Mouse (Mus musculus) liver, adult 2 months (tissue): ENCODE data around the gene Gm45234. TPM values are rescaled to one million over a fixed set of nuclear protein-coding genes. Genes with fewer than 3 reads are reported as not detected.

Experiments
- DNase-seq: peaks from one replicate; pipeline ENCODE4 v3.0.0-alpha.2; 2011; ENCODE audit warnings: low read depth, low spot score; ENCODE audit errors: extremely low read depth
- H3K27ac ChIP-seq: fragments of 200-500 bp; replicated peaks from 2 replicates; pipeline ENCODE4 v1.5.1; 2012; ENCODE audit warnings: low read depth, mild to moderate bottlenecking, control low read depth, inconsistent platforms, low read length; ENCODE audit not compliant: insufficient read depth
- H3K27me3 ChIP-seq: fragments of 200-500 bp; 2 replicates; pipeline ENCODE4 v1.6.1; 2012; ENCODE audit warnings: mild to moderate bottlenecking, moderate library complexity, low read length, inconsistent platforms; ENCODE audit not compliant: control insufficient read depth, insufficient read depth
- H3K36me3 ChIP-seq: fragments of 200-500 bp; 2 replicates; pipeline ENCODE4 v1.6.1; 2012; ENCODE audit warnings: low read length, inconsistent platforms; ENCODE audit not compliant: control insufficient read depth, insufficient read depth
- H3K4me1 ChIP-seq: fragments of 200-500 bp; 2 replicates; pipeline ENCODE4 v1.6.1; 2011; ENCODE audit warnings: low read length; ENCODE audit not compliant: control insufficient read depth, insufficient read depth
- H3K4me3 ChIP-seq: fragments of 200-500 bp; 2 replicates; pipeline ENCODE4 v1.5.1; 2011; ENCODE audit warnings: low read depth, mild to moderate bottlenecking, control low read depth, low read length, moderate library complexity; ENCODE audit not compliant: insufficient read depth
- H3K79me2 ChIP-seq: fragments of 200-500 bp; 2 replicates; pipeline ENCODE4 v1.6.1; 2012; ENCODE audit warnings: inconsistent platforms, mild to moderate bottlenecking, low read length, moderate library complexity; ENCODE audit not compliant: control insufficient read depth, insufficient read depth
- H3K9ac ChIP-seq: fragments of 200-500 bp; 2 replicates; pipeline ENCODE4 v1.6.1; 2012; ENCODE audit warnings: low read depth, mild to moderate bottlenecking, control low read depth, inconsistent platforms, low read length
- CTCF ChIP-seq: fragments of 200-500 bp; IDR thresholded peaks from 2 replicates; pipeline ENCODE4 v1.5.1; 2011; ENCODE audit warnings: low read depth, low read length, control low read depth
- POLR2A ChIP-seq: fragments of 200-500 bp; IDR thresholded peaks from 2 replicates; pipeline ENCODE4 v1.6.1; 2011; ENCODE audit warnings: low read length, control low read depth; ENCODE audit not compliant: insufficient read depth; ENCODE audit errors: extremely low read depth
- WGBS: fragments of 180-500 bp; shearing (Covaris S2); methylation state at CpG from one replicate; pipeline ENCODE4 v1.1.7; 2018; 5-methylcytosine and 5-hydroxymethylcytosine counted together
- polyA plus RNA-seq: library from polyadenylated mRNA; depleted of rRNA; stranded (reverse); fragments of >200 nt; gene quantifications from 2 replicates; pipeline ENCODE4 v1.2.3, GENCODE M21; 2012
- total RNA-seq: library from RNA; depleted of rRNA; stranded (reverse); fragments of >200 nt; gene quantifications from 2 replicates; pipeline ENCODE4 v1.2.3, GENCODE M21; 2014

Gm45234 gene
- total and polyA plus RNA-seq, 2 experiments: not detected

- Histone ChIP-seq H3K4me3 (no peak overlapping the region), H3K4me1 (peaks cover 7% of the 10 kb centered on the region), H3K36me3 (no peaks in the 10 kb centered on the region; the same call in 1 of the 2 replicates), H3K27me3 (no peaks in the 10 kb centered on the region), H3K27ac (no peak overlapping the region), H3K9ac (no peak overlapping the region), H3K79me2 (no peaks in the 10 kb centered on the region; the same call in 1 of the 2 replicates)
- 95% methylated on average over 3 of the region's 3 CpGs for WGBS
- TF ChIP-seq POLR2A (no peak), CTCF (no peak)
- no peak for DNase-seq
Measured at GRCm38 (mm10) chr6:124734417-124734816, 21.4 kb downstream of the Gm45234 start.

- Histone ChIP-seq H3K4me3 (peak overlapping the region; percentile 62), H3K27me3 (no peaks in the 10 kb centered on the region), H3K27ac (peak overlapping the region; percentile 56), H3K9ac (peak overlapping the region; percentile 63), H3K4me1 (no peaks in the 10 kb centered on the region), H3K79me2 (no peaks in the 10 kb centered on the region; the same call in 1 of the 2 replicates), H3K36me3 (no peaks in the 10 kb centered on the region; the same call in 1 of the 2 replicates)
- 73% methylated on average over 19 of the region's 19 CpGs for WGBS
- TF ChIP-seq POLR2A (0 out of 2 replicates have a peak, but pooled peaks have one; percentile 18), CTCF (no peak)
- no peak for DNase-seq
Measured at GRCm38 (mm10) chr6:124732476-124733370, 23.1 kb downstream of the Gm45234 start.

- H3K27ac ChIP-seq: no peak overlapping the region
- no peaks in the 10 kb centered on the region for H3K4me1 ChIP-seq
- TF ChIP-seq CTCF (no peak), POLR2A (no peak)
- H3K79me2 ChIP-seq: no peaks in the 10 kb centered on the region; the same call in 1 of the 2 replicates
- DNase-seq: no peak
- no peaks in the 10 kb centered on the region; the same call in 1 of the 2 replicates for H3K36me3 ChIP-seq
- H3K9ac ChIP-seq: no peak overlapping the region
- no peak overlapping the region for H3K4me3 ChIP-seq
- 89% methylated on average over 7 of the region's 7 CpGs for WGBS
- H3K27me3 ChIP-seq: no peaks in the 10 kb centered on the region
Measured at GRCm38 (mm10) chr6:124731038-124731437, 24.8 kb downstream of the Gm45234 start.

DNA sequence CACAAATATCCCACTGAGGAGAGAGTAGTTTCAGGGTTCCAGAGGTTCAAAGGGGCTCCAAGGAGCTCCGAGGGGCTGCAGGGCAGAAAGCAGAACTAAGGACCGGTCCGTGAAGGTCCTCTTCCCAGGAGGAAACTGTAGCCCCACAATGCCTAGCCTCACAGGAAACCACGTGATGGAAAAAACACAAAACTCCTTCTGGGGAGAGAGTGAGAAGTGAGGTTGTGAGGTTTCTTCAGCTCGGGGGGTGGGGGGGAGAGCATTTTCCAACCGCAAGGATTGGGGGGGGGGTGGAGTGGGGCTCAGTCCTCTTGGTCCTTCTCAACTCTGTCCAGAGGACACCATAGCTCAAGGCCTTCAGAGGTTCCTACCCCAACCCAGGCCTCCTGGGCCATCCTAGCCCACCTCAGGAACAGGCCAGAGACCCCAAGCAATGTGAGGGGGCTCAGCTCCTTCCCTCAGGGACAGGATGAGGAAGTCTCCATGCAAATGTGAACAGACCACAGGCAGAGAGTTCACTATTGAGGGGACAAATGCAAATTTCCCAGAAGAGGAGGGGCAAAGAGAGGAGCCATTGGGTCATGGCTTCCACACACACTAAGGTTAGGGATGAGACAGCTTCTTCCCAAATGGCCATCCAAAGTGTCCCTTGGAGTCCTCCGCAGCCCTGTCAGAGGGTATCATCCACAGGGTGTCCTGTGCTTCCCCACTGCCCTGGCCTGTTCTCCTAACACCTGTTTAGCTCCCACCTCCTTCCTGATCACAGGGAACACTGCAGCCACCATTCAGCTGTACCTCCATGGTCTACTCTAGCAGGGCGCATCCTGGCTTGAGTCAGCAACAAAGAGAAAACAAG is 25.7 kb downstream of the Gm45234 start:
- peak; percentile 41 for DNase-seq
- no peak overlapping the region for H3K4me3 ChIP-seq
- WGBS: 77% methylated on average over 8 of the region's 8 CpGs
- TF ChIP-seq CTCF (no peak), POLR2A (no peak)
- no peaks in the 10 kb centered on the region for H3K4me1 ChIP-seq
- no peaks in the 10 kb centered on the region for H3K27me3 ChIP-seq
- H3K9ac ChIP-seq: no peak overlapping the region
- no peaks in the 10 kb centered on the region; the same call in 1 of the 2 replicates for H3K36me3 ChIP-seq
- H3K27ac ChIP-seq: peak overlapping the region; percentile 24; the same call in 1 of the 2 replicates
- no peaks in the 10 kb centered on the region; the same call in 1 of the 2 replicates for H3K79me2 ChIP-seq

GRCm38 (mm10) chr6:124728621-124729020 is 27.2 kb downstream of the Gm45234 start:
- no peaks in the 10 kb centered on the region for H3K27me3 ChIP-seq
- no peak for DNase-seq
- H3K9ac ChIP-seq: no peak overlapping the region
- no peaks in the 10 kb centered on the region; the same call in 1 of the 2 replicates for H3K79me2 ChIP-seq
- no peak for TF ChIP-seq CTCF
- TF ChIP-seq POLR2A: no peak
- H3K36me3 ChIP-seq: no peaks in the 10 kb centered on the region; the same call in 1 of the 2 replicates
- no peaks in the 10 kb centered on the region for H3K4me1 ChIP-seq
- no peak overlapping the region for H3K4me3 ChIP-seq
- WGBS: 93% methylated on average over 10 of the region's 10 CpGs
- no peak overlapping the region for H3K27ac ChIP-seq
